Mouse (Mus musculus) heart, adult 11 months (tissue): ENCODE measurements around the gene C8a.
A peak's percentile ranks its signal among the peaks of the same experiment; 100 is the strongest.

Source experiments
- DNase-seq: peaks from one replicate; pipeline ENCODE4 v3.0.0; 2022

The C8a gene

GRCm38 (mm10) chr4:104838342-104838741 is 37.9 kb downstream of the C8a start:
- peak; percentile 22 for DNase-seq

GRCm38 (mm10) chr4:104835096-104835495 is 41.1 kb downstream of the C8a start:
- peak; percentile 9 for DNase-seq

GRCm38 (mm10) chr4:104828939-104829338 is 47.3 kb downstream of the C8a start:
- peak; percentile 62 for DNase-seq

- peak; percentile 11 for DNase-seq
These were observed 51.7 kb downstream of the C8a start for GRCm38 (mm10) chr4:104824381-104825077.

GRCm38 (mm10) chr4:104823597-104824101 is 52.5 kb downstream of the C8a start:
- peak; percentile 66 for DNase-seq

GRCm38 (mm10) chr4:104819891-104820290 is 56.3 kb downstream of the C8a start:
- DNase-seq: peak; percentile 64

GRCm38 (mm10) chr4:104818986-104819385 is 57.2 kb downstream of the C8a start:
- peak; percentile 64 for DNase-seq

GRCm38 (mm10) chr4:104817509-104817908 is 58.7 kb downstream of the C8a start:
- DNase-seq: peak; percentile 51

- DNase-seq: peak; percentile 24
These were observed 59.5 kb downstream of the C8a start for GRCm38 (mm10) chr4:104816519-104817232.

- DNase-seq: no peak
These were observed 62.6 kb downstream of the C8a start for GRCm38 (mm10) chr4:104813617-104814016.

GRCm38 (mm10) chr4:104810710-104811286 is 65.4 kb downstream of the C8a start:
- no peak for DNase-seq

- no peak for DNase-seq
These were observed 70.6 kb downstream of the C8a start for GRCm38 (mm10) chr4:104805414-104806257.

GRCm38 (mm10) chr4:104804100-104804499 is 72.1 kb downstream of the C8a start:
- no peak for DNase-seq

- DNase-seq: no peak
These were observed 74.6 kb downstream of the C8a start for GRCm38 (mm10) chr4:104801625-104802024.

- DNase-seq: no peak
These were observed 77.2 kb downstream of the C8a start for GRCm38 (mm10) chr4:104798951-104799350.

GRCm38 (mm10) chr4:104792111-104792510 is 84.1 kb downstream of the C8a start:
- peak; percentile 37 for DNase-seq

- peak; percentile 68 for DNase-seq
These were observed 93.9 kb downstream of the C8a start for GRCm38 (mm10) chr4:104782346-104782745.

GRCm38 (mm10) chr4:104781441-104781840 is 94.8 kb downstream of the C8a start:
- DNase-seq: peak; percentile 59

GRCm38 (mm10) chr4:104779460-104779859 is 96.7 kb downstream of the C8a start:
- DNase-seq: peak; percentile 55

- DNase-seq: peak; percentile 40
These were observed 100.6 kb downstream of the C8a start for GRCm38 (mm10) chr4:104775601-104776000.

- no peak for DNase-seq
These were observed 105.9 kb downstream of the C8a start for GRCm38 (mm10) chr4:104770331-104770730.

GRCm38 (mm10) chr4:104769602-104770001 is 106.6 kb downstream of the C8a start:
- DNase-seq: no peak

GRCm38 (mm10) chr4:104768190-104768589 is 108.0 kb downstream of the C8a start:
- DNase-seq: no peak
